Comparison of ENCODE assay signal across 18 mouse cellular contexts in the genomic region with DNA sequence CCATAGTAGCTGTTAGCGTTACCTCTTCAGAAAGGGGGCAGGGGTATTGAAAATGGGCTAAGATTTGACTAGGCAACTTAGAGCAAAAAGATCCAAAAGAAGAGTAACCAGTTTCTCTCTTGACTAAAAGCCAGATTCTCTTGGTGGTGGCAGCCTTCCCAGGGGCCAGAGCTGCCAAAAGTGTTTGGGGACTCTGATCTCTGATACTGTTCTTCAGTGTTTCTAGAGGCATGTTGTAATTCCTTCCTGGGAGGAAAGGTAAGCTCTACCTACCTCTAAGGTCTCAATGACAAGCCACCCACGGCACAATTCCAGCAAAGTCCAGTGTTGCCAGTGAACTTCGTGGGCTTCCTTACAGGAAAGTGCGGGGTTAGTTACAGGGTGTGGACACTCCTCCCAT. TPM values are rescaled to one million over a fixed set of nuclear protein-coding genes. Genes with fewer than 3 reads are reported as not detected.
DNase-seq lines count a peak whose midpoint lies in the region; ATAC-seq and TF ChIP-seq lines count a peak whose summit lies in the region.
"Had no signal": no experiment of that assay in that cellular context is flagged by ENCODE, and none has a peak within 500 bp of the region (broad histone marks: within the 10 kb centered on the region; RNA-seq: fewer than 3 reads in every experiment).

No protein-coding gene starts in this region.

- H3K4me2 ChIP-seq in stomach, postnatal 0 days (replicated peaks; ENCODE audit: low read depth) = no peak overlapping the region
- H3K4me2 ChIP-seq in forebrain, postnatal 0 days (ENCODE audit: low read depth) = no peak overlapping the region
- H3K4me2 ChIP-seq: forebrain, embryonic 13.5 days; heart, embryonic 11.5 days; heart, embryonic 15.5 days; hindbrain, embryonic 13.5 days had no signal

- H3K27me3 ChIP-seq in stomach, postnatal 0 days (ENCODE audit: control insufficient read depth, insufficient read depth, low read length) = no peaks in the 10 kb centered on the region
- H3K27me3 ChIP-seq in forebrain, postnatal 0 days (ENCODE audit: insufficient read depth, low read length) = no peaks in the 10 kb centered on the region
- H3K27me3 ChIP-seq: forebrain, embryonic 13.5 days; heart, embryonic 15.5 days; hindbrain, embryonic 13.5 days had no signal

- no peak overlapping the region for H3K9ac ChIP-seq in stomach, postnatal 0 days (ENCODE audit: low read length)
- no peak overlapping the region for H3K9ac ChIP-seq in forebrain, postnatal 0 days
- H3K9ac ChIP-seq: forebrain, embryonic 13.5 days; heart, embryonic 15.5 days; hindbrain, embryonic 13.5 days had no signal

- 74% methylated on average over 4 of the region's 4 CpGs for WGBS in lung, adult 2 months
- WGBS in stomach, postnatal 0 days = 77% methylated on average over 4 of the region's 4 CpGs
- WGBS in forebrain, postnatal 0 days = 91% methylated on average over 4 of the region's 4 CpGs

- peaks cover 7% of the 10 kb centered on the region; the same call in 1 of the 2 replicates for H3K36me3 ChIP-seq in stomach, postnatal 0 days (ENCODE audit: control insufficient read depth, insufficient read depth, low read length)
- H3K36me3 ChIP-seq in forebrain, postnatal 0 days (ENCODE audit: insufficient read depth) = peaks cover 14% of the 10 kb centered on the region

- TF ChIP-seq CTCF in lung, adult 2 months (IDR thresholded peaks at IDR 0.05; ENCODE audit: insufficient read depth, low read length) = no peak
- no peak for TF ChIP-seq CTCF in stomach, postnatal 0 days (IDR thresholded peaks at IDR 0.05; ENCODE audit: low read depth)
- no peak for TF ChIP-seq CTCF in forebrain, postnatal 0 days (IDR thresholded peaks at IDR 0.05; ENCODE audit: low read depth)

- peaks cover 9% of the 10 kb centered on the region; the same call in 1 of the 2 replicates for H3K4me1 ChIP-seq in lung, adult 2 months (ENCODE audit: control insufficient read depth, insufficient read depth, low read length)
- no peaks in the 10 kb centered on the region for H3K4me1 ChIP-seq in stomach, postnatal 0 days (replicated peaks; ENCODE audit: control insufficient read depth, insufficient read depth)
- H3K4me1 ChIP-seq in forebrain, postnatal 0 days (ENCODE audit: insufficient read depth) = peaks cover 7% of the 10 kb centered on the region; the same call in 1 of the 2 replicates

- intact Hi-C loops in left cerebral cortex, postnatal 36 days (cut with DNase I) = no loop called here

- no peak for TF ChIP-seq EP300 in stomach, postnatal 0 days (optimal IDR thresholded peaks at IDR 0.05)

- no peak for TF ChIP-seq POLR2A in lung, adult 2 months (IDR thresholded peaks at IDR 0.05; ENCODE audit: borderline replicate concordance, extremely low read depth, low read depth, low read length)

- peak; percentile 15 for DNase-seq in adrenal gland, postnatal 14 days
- no peak for DNase-seq in adrenal gland, postnatal 36 days
- DNase-seq in lung, adult 18-20 months = peak; percentile 37 to 60
- no peak for DNase-seq in lung, adult 2 months
- peak; percentile 22 for DNase-seq in lung, postnatal 14 days
- DNase-seq in stomach, postnatal 0 days (ENCODE audit: low spot score) = no peak
- DNase-seq in left cerebral cortex, postnatal 36 days (ENCODE audit: low spot score in 2 of 2) = no peak
- DNase-seq in forebrain, postnatal 0 days = no peak
- DNase-seq: cerebellum, adult 18-20 months; cerebellum, adult 9-11 months; cerebellum, postnatal 36 days; heart, adult 18-20 months had no signal

- H3K9me3 ChIP-seq in stomach, postnatal 0 days (ENCODE audit: control insufficient read depth, low read length) = no peaks in the 10 kb centered on the region
- H3K9me3 ChIP-seq in forebrain, postnatal 0 days (ENCODE audit: low read length) = no peaks in the 10 kb centered on the region
- H3K9me3 ChIP-seq: embryonic facial prominence, embryonic 10.5 days; forebrain, embryonic 13.5 days; heart, embryonic 15.5 days; hindbrain, embryonic 13.5 days had no signal

- H3K27ac ChIP-seq in stomach, postnatal 0 days (replicated peaks) = 0 out of 2 replicates have a peak overlapping the region, but pooled peaks have one; percentile 8
- H3K27ac ChIP-seq in forebrain, postnatal 0 days (ENCODE audit: low read depth, low read length) = no peak overlapping the region
- H3K27ac ChIP-seq: embryonic facial prominence, embryonic 10.5 days; forebrain, embryonic 13.5 days; heart, embryonic 15.5 days; hindbrain, embryonic 13.5 days; hindbrain, postnatal 0 days had no signal

- ATAC-seq in stomach, postnatal 0 days (ENCODE audit: low FRiP score, low TSS enrichment) = no peak
- ATAC-seq in forebrain, postnatal 0 days = no peak
- ATAC-seq: forebrain, embryonic 13.5 days; hindbrain, postnatal 0 days had no signal

- H3K4me3 ChIP-seq in lung, adult 2 months (replicated peaks; ENCODE audit: extremely low read depth, low read depth, low read length) = no peak overlapping the region
- no peak overlapping the region for H3K4me3 ChIP-seq in stomach, postnatal 0 days (ENCODE audit: low read depth, low read length)
- H3K4me3 ChIP-seq in forebrain, postnatal 0 days (ENCODE audit: low read depth, low read length) = no peak overlapping the region
- H3K4me3 ChIP-seq: embryonic facial prominence, embryonic 10.5 days; forebrain, embryonic 13.5 days; heart, embryonic 15.5 days; hindbrain, embryonic 13.5 days had no signal

RNA-seq across cellular contexts. Expression of gene Tmem248, which starts 0.5 kb away (rescaled TPM):
- 46.4 and 51.7 TPM in 2 replicates for total RNA-seq in adrenal gland, postnatal 14 days (2021)
- 10 to 100 TPM; 68.0 to 74.2 TPM for total RNA-seq in adrenal gland, postnatal 36 days (2021)
- 44.9 and 46.4 TPM in 2 replicates for polyA plus RNA-seq in lung, adult 2 months (2012; rRNA removed)
- polyA plus RNA-seq in stomach, postnatal 0 days (2015; fragmentation: Nextera tagmentation; extraction: Ambion mirVana) = 33.2 and 34.4 TPM in 2 replicates
- total RNA-seq in left cerebral cortex, postnatal 36 days (2021) = 10 to 100 TPM; 42.9 to 43.3 TPM
- 29.8 and 45.8 TPM in 2 replicates for total RNA-seq in forebrain, postnatal 0 days (2014; rRNA removed)
- 20.6 and 29.1 TPM in 2 replicates for polyA plus RNA-seq in forebrain, postnatal 0 days (2015; fragmentation: Nextera tagmentation; extraction: Ambion mirVana)

RNA-seq across cellular contexts. Expression of gene Sbds, which starts 37.9 kb away (rescaled TPM):
- total RNA-seq in adrenal gland, postnatal 14 days (2021) = 77.1 and 87.0 TPM in 2 replicates
- total RNA-seq in adrenal gland, postnatal 36 days (2021) = 100 to 1,000 TPM; 109 TPM
- 41.9 and 45.4 TPM in 2 replicates for polyA plus RNA-seq in lung, adult 2 months (2012; rRNA removed)
- 72.0 and 76.2 TPM in 2 replicates for polyA plus RNA-seq in stomach, postnatal 0 days (2015; fragmentation: Nextera tagmentation; extraction: Ambion mirVana)
- 10 to 100 TPM; 75.4 to 81.3 TPM for total RNA-seq in left cerebral cortex, postnatal 36 days (2021)
- 27.2 and 27.8 TPM in 2 replicates for total RNA-seq in forebrain, postnatal 0 days (2014; rRNA removed)
- polyA plus RNA-seq in forebrain, postnatal 0 days (2015; fragmentation: Nextera tagmentation; extraction: Ambion mirVana) = 43.7 and 45.2 TPM in 2 replicates

RNA-seq across cellular contexts. Expression of gene Tyw1, which starts 38.0 kb away (rescaled TPM):
- 23.7 and 24.4 TPM in 2 replicates for total RNA-seq in adrenal gland, postnatal 14 days (2021)
- total RNA-seq in adrenal gland, postnatal 36 days (2021) = 10 to 100 TPM; 28.1 to 32.3 TPM
- polyA plus RNA-seq in lung, adult 2 months (2012; rRNA removed) = 7.0 and 8.0 TPM in 2 replicates
- polyA plus RNA-seq in stomach, postnatal 0 days (2015; fragmentation: Nextera tagmentation; extraction: Ambion mirVana) = 12.6 and 13.8 TPM in 2 replicates
- 10 to 100 TPM; 15.3 to 16.2 TPM for total RNA-seq in left cerebral cortex, postnatal 36 days (2021)
- 18.0 and 19.8 TPM in 2 replicates for total RNA-seq in forebrain, postnatal 0 days (2014; rRNA removed)
- 17.8 and 18.5 TPM in 2 replicates for polyA plus RNA-seq in forebrain, postnatal 0 days (2015; fragmentation: Nextera tagmentation; extraction: Ambion mirVana)

RNA-seq across cellular contexts. Expression of gene Rabgef1, which starts 45.8 kb away (rescaled TPM):
- total RNA-seq in adrenal gland, postnatal 14 days (2021) = 40.6 and 42.7 TPM in 2 replicates
- total RNA-seq in adrenal gland, postnatal 36 days (2021) = 10 to 100 TPM; 39.3 to 47.9 TPM
- 24.3 and 32.2 TPM in 2 replicates for polyA plus RNA-seq in lung, adult 2 months (2012; rRNA removed)
- polyA plus RNA-seq in stomach, postnatal 0 days (2015; fragmentation: Nextera tagmentation; extraction: Ambion mirVana) = 33.0 and 33.6 TPM in 2 replicates
- 10 to 100 TPM; 58.6 to 59.7 TPM for total RNA-seq in left cerebral cortex, postnatal 36 days (2021)
- total RNA-seq in forebrain, postnatal 0 days (2014; rRNA removed) = 23.0 and 26.8 TPM in 2 replicates
- polyA plus RNA-seq in forebrain, postnatal 0 days (2015; fragmentation: Nextera tagmentation; extraction: Ambion mirVana) = 23.8 and 32.5 TPM in 2 replicates

Comparison
In these comparisons a context has a peak if more than half of its experiments do, and no peak if none do; other contexts are left out.
1. DNase-seq: peak in adrenal gland, postnatal 14 days (single experiment), lung, adult 18-20 months (2 of 2) and lung, postnatal 14 days (single experiment); none in adrenal gland, postnatal 36 days (0 of 2), lung, adult 2 months (single experiment), stomach, postnatal 0 days (single experiment), left cerebral cortex, postnatal 36 days (0 of 2) and forebrain, postnatal 0 days (single experiment).